Mouse (Mus musculus) CD4-positive, CD25-positive, alpha-beta regulatory T cell, adult 4 months (primary cell): ENCODE measurements around the gene Trip10. TPM values are rescaled to one million over a fixed set of nuclear protein-coding genes. Genes with fewer than 3 reads are reported as not detected.
A peak's percentile ranks its signal among the peaks of the same experiment; 100 is the strongest.

ENCODE experiments used
- ATAC-seq: one replicate; pipeline ENCODE4 v1.8.0; 2017
- polyA plus RNA-seq, 2 experiments: library from polyadenylated mRNA; unstranded; fragments of 100-300 nt; shearing (Covaris generic); gene quantifications; one replicate each; pipeline ENCODE4 v1.2.1; 2017

Gene Trip10
- polyA plus RNA-seq, 2 experiments from 2014 or later: 2.6 to 3.6 TPM

GRCm38 (mm10) chr17:57235803-57236202 is 13.5 kb upstream of the Trip10 start:
- ATAC-seq: no peak

GRCm38 (mm10) chr17:57237181-57237580 is 12.1 kb upstream of the Trip10 start:
- ATAC-seq: no peak

DNA sequence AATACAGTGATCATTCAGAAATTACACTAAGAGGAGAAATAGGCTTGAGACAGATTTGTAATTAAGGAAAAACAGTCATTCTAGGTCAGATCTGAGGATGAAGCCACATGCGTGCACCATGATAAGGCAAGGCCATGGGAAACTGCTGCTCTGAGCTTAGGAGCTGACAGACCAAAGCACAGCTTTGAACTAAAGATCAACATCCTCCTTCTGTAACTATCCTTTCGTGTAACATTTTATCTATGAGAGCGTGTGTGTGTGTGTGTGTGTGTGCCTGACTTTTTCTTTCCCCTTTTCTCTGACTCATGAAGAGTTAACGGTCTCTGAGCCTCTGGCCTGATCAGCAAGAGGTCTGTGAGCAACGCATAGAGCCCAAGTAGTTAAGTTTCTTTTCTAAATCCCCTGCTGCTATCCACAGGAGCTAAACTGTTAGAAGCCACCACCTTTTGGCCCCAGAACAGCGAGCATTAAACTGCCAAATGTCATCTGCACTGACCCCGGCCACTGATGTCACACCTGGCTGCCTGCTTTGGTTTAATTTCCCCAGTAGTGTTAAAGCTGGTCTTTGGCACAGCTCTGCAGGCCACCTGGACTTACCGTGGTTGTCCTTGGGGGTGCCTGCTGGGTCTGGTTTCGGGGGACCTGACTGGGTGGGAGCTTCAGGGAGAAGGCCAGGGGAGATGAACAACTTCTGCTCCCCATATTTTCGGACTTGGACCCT is 5.4 kb upstream of the Trip10 start:
- ATAC-seq: no peak

DNA sequence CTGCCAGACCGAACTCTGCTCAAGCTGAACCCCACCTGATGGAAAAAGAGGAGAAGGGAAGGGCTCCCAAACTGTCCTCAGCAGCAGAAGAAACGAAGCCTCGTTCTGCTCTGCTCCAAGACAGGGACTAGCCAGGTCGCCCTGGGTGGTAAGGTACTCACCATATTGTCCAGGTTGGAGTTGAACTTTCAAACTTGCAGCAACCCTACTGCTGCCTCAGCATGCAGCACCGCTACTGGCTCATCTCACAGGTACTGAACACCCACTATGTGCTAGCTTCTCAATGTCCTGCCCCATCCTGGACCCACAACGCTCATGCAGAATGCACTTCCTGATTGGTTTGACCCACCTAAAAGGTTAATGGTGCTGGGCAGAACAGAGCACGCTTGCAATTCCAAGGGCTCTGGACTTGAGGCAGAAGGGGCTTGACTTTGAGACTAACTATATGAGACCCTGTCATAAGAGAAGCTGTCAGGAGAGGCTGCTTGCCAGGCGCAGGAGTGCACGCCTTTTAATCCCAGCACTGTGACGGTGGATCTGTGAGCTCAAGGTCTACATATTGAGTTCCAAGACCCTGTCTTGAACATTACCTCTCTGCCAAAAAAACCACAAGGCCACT is 3.8 kb upstream of the Trip10 start:
- no peak for ATAC-seq

GRCm38 (mm10) chr17:57246663-57247392 is 2.4 kb upstream of the Trip10 start:
- no peak for ATAC-seq

GRCm38 (mm10) chr17:57247393-57248200 is 1.7 kb upstream of the Trip10 start:
- peak; percentile 83 for ATAC-seq

- peak; percentile 62 for ATAC-seq
Observed at GRCm38 (mm10) chr17:57248201-57248699, 1.0 kb upstream of the Trip10 start, which contains the start of gene Gpr108. TSS of gene Gpr108 (minus strand) at chr17:57248446.

DNA sequence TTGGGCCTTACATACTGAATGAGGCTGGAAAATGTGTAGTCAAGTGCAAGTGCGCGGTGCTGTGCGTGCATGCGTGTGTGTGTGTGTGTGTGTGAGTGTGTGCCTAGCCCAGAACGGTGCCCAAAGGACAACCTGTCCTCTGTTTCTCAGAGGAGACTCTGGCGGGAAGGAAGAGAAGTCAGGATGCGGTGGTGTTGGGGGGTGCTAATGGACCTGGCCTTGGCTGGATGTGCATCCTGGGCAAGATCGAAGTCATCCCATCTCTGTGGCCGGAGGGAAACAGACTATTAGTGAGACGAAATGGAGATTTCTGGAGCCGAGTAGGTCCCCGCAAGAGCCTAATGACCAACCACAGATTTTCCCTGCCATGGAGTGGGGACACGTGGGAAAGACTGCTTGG is 484 bp upstream of the Trip10 start:
- ATAC-seq: no peak

- no peak for ATAC-seq
Observed at GRCm38 (mm10) chr17:57250461-57251160, 1.4 kb downstream of the Trip10 start.

DNA sequence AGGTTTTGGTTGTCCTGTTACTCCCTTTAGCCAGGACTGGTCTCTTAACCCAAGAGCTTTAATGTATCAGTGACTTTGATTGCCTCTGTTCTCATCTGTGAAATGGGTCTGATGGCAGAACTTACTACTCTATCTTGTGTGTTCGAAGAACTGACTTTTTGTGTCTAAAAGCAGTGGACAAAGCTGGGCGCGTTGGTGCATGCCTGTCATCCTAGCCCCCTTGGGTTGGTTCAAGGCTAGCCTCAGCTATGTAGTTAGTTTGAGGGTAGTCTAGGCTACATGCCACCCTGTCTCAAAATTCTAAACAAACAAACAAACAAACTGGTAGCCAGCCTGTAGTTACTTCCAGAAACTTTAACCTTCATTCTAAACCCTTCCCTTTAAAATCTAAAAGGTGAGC is 2.2 kb downstream of the Trip10 start:
- no peak for ATAC-seq

- no peak for ATAC-seq
Observed at GRCm38 (mm10) chr17:57253306-57253705, 4.1 kb downstream of the Trip10 start.

DNA sequence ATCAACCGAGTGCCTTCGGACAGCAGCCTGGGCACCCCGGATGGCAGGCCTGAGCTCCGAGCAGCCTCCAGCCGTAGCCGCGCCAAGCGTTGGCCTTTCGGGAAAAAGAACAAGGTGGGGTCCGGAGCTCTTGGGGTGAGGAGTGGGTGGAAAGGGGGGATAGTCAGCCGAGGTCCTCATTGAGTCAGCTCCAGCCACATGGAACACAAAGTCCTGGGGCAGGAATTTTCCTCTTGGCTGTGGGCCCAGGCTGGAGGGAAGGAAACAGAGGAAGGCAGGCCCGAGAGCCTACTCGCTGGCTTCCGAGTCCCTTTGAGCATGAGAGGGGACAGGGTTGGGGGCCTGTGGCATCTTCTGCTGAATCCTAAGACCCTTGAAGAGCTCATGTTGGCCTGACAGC is 6.1 kb downstream of the Trip10 start:
- no peak for ATAC-seq

DNA sequence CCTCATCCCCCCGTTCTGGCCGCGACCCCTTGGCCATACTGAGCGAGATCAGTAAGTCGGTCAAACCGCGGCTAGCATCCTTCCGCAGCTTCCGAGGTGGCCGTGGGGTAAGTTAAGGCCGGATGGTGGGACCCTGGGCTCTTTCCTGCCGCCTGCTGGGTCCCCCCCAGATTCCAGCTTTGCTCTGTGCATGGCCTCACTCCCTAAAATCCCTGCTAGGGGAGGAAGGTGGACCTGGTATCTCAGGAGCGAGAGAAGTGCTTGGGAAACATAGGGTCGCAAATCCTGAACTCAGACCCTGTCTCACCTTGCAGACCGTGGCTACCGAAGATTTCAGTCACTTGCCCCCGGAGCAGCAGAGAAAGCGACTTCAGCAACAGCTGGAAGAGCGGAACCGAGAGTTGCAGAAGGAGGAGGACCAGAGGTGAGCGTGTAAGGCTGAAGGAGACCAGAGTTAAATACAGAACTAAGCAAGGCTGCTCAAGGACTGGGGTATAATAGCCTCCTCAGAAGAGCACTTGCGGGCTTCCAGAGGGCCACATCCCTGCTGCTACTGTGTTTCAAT is 7.7 kb downstream of the Trip10 start:
- ATAC-seq: no peak

DNA sequence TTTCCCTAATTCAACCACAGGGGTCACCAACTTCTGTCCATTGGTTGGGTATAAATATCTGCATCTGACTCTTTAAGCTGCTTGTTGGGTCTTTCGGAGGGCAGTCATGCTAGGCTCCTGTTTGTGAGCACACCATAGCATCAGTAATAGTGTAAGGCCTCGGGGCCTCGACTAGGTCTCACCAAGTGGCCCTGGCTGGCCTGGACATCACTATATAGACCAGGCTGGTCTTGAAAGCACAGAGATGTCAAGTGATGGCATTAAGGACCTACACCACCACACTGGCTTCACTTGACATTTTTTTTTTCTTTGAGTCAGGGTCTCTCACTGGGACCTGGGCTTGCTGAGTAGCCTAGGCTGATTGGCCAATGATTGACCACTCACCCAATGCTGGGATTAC is 8.9 kb downstream of the Trip10 start:
- ATAC-seq: no peak

- no peak for ATAC-seq
Observed at GRCm38 (mm10) chr17:57259742-57260141, 10.5 kb downstream of the Trip10 start.

DNA sequence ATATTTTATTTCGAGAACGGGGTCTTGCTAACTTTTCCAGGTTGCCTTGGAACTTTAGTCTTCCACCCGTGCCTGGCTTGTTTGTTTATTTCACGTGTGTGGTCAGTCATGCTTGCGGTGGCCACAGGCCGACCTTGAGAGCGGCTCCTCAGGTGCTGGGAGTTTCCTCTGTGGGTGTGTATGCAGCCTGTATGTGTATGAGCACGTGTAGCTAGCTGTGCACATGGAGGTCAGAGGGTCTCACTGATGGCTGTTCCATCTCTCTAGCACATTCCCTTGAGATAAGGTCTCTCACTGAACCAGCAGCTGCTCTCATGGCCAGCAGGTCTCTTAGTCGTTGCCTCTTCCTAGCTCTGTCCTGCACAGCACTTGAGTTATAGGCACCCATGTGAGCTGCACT is 11.1 kb downstream of the Trip10 start:
- ATAC-seq: no peak

- ATAC-seq: no peak
Observed at GRCm38 (mm10) chr17:57261286-57261685, 12.0 kb downstream of the Trip10 start.

DNA sequence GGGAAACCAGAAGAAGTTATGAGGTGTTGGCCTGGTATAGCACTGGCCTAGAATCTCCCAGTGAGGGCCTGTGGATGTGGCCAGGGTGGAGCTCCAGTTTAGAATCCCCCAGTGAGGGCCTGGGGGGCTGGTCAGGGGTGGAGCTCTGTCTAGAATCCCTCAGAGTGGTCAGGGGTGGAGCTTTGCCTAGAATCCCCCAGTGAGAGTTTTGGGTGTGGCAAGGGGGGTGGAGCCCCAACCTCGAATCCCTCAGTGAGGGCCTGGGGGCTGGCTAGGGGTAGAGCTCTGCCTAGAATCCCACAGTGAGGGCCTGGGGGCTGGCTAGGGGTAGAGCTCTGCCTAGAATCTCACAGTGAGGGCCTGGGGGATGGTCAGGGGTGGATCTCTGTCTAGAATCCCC is 12.5 kb downstream of the Trip10 start:
- ATAC-seq: no peak

DNA sequence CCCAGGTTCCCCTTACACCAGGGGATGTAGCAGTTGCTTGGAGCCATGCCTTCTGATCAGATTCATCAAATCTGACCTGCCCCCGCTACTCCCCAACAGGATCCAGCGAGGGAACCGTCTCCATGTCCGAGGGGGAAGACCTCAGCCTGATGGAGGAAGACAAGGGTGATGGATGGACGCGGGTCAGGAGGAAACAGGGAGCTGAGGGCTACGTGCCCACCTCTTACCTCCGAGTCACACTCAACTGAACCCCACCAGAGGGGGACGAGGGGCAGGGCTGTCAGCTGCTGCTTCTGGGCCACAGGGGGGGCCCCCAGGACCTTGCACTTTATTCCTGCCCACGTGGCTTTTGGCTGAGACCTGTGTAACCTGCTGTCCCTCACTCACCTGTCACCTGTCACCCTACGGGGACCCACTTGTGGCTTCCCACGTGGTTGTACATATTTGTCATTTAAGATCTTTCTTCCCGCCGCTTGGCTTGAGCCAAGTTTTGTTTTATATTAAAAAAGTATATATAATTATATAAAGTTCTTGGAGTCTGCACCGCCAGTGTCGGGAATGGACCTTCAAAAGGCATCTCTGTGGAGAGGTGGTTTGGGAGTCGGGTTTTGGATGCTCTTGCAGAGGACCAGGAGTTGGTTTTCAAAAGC is 13.8 kb downstream of the Trip10 start:
- no peak for ATAC-seq

GRCm38 (mm10) chr17:57264164-57264563 is 14.9 kb downstream of the Trip10 start:
- ATAC-seq: peak; percentile 34
